Mouse (Mus musculus): Measurements from ENCODE around the gene Abca1. TPM values are rescaled to one million over a fixed set of nuclear protein-coding genes. Genes with fewer than 3 reads are reported as not detected.

Abca1 gene
- polyA plus RNA-seq, 1 experiment from 2014 or later, result 8.7 TPM

DNA sequence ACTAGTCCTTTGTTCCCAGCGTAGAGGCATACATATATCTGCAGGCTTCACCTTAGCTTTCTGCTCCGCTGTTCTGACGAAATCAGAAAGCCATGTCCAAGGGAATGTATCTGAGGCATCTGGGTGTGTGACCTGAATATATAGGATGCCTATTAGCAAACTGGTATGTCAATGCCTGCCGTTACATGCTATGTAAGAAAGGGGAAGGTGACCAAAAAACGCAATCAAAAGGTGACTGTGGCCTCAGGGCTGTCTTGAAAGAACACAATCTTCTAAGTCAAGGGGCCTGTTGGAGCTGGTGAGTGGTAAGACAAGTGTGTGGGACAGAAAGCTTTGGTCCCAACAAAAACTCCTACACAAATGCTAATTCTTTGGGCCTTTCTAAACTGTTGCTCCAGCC lies 28.2 kb downstream of the Abca1 start:
- H3K36me3 ChIP-seq, result peaks cover 15% of the 10 kb centered on the region
- no peaks in the 10 kb centered on the region for H3K4me1 ChIP-seq (replicated peaks)
- H3K27me3 ChIP-seq, result no peaks in the 10 kb centered on the region
- H3K27ac ChIP-seq, result no peak overlapping the region
- no peak overlapping the region for H3K4me3 ChIP-seq (replicated peaks)
- no peaks in the 10 kb centered on the region for H3K9me3 ChIP-seq
- ATAC-seq, result no peak
- WGBS, result 90% methylated on average over 5 of the region's 5 CpGs
- H3K4me2 ChIP-seq (replicated peaks), result no peak overlapping the region
- H3K9ac ChIP-seq (replicated peaks), result no peak overlapping the region

DNA sequence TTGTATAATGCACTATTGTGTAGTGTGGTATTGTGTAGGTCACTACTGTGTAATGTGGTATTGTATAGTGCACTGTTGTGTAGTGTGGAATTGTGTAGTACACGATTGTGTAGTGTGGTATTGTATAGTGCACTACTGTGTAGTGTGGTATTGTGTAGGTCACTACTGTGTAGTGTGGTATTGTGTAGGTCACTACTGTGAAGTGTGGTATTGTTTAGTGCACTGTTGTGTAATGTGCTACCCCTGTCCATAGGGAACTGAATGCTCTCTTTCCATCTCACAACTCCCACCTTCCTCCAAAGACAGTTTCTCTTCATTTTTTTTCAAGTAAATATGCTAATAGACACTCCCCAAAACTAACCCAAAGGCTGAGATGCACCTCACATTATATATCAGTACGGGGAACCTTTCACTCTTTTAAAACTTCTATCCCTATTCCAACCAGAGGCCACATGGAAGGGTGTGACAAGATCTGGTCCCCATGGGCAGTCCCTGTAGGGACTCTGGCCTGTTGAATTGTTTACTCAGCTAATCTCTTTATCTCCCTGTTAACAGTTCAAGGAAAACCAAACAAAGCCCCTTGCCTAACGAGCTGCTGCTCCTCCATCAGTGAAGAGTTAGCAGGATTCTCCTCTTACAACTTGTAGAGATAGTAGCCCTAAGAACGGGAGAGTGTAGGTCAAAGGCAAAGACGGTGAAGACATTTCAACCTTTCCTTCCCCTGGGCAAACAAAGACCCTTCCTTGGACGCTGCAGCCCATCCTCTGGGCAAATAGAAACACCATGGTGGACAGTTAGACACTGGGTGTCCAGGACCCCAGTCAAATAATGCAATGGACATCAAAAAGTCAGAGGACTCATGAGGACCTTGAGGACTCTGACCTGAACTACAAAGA lies 28.8 kb downstream of the Abca1 start:
- no peak for ATAC-seq
- no peak overlapping the region for H3K9ac ChIP-seq (replicated peaks)
- H3K36me3 ChIP-seq, result peaks cover 21% of the 10 kb centered on the region
- no peaks in the 10 kb centered on the region for H3K4me1 ChIP-seq (replicated peaks)
- no peak overlapping the region for H3K27ac ChIP-seq
- 56% methylated on average over 6 of the region's 6 CpGs for WGBS
- no peak overlapping the region for H3K4me3 ChIP-seq (replicated peaks)
- H3K27me3 ChIP-seq, result no peaks in the 10 kb centered on the region
- no peak overlapping the region for H3K4me2 ChIP-seq (replicated peaks)
- H3K9me3 ChIP-seq, result no peaks in the 10 kb centered on the region

DNA sequence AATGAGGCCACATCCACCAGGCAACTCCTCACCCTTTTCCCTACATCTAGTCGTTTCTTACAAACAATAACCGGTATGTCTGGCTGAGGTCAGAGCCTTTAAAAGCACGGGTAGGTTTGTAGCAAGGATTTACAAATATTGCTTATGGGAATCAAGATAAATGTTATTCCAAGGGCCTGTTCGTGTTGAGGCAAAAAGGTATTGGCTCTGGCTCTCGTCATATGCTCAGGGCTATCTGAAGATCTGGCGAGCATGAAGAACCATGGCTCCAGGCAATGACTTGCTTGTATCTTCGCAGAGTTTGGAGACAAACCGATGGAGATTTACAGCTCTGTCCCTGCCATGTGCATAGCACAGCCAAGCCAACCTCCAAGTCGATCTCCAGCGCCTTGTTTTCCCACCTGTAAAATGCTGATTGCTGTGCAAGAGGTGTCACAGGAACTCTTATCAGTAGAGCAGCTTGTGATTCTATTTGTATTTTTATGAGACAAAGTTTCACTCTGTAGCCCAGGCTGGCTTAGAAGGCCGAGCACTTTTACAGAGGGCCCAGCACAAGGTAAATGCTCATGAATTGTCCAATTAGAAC lies 29.9 kb downstream of the Abca1 start:
- Histone ChIP-seq H3K36me3 (peaks cover 21% of the 10 kb centered on the region), H3K4me3 (replicated peaks) (no peak overlapping the region), H3K4me1 (replicated peaks) (no peaks in the 10 kb centered on the region), H3K9me3 (no peaks in the 10 kb centered on the region), H3K27me3 (no peaks in the 10 kb centered on the region), H3K4me2 (replicated peaks) (no peak overlapping the region), H3K9ac (replicated peaks) (no peak overlapping the region), H3K27ac (no peak overlapping the region)
- WGBS, result 92% methylated on average over 11 of the region's 11 CpGs
- ATAC-seq, result no peak

DNA sequence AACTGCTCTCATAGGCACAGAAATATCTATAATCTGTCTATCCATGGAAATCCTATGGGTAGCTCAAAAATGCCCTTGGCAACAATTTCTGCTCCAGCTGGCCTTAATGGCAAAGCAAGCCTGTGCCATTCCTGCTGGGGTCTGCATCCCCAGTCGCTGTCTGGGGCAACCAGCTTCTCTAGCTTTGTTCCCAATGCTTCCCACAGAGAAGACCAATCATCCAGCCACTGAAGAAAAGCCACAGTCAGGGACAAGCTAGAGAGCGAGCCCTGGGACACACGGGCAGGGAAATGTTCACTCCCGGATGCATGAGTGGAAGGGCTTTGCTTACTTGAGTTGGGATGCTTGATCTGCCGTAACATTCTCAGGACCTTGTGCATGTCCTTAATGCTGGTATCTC lies 32.4 kb downstream of the Abca1 start:
- Histone ChIP-seq H3K4me2 (replicated peaks) (no peak overlapping the region), H3K4me1 (replicated peaks) (no peaks in the 10 kb centered on the region), H3K9ac (replicated peaks) (no peak overlapping the region), H3K27me3 (no peaks in the 10 kb centered on the region), H3K4me3 (replicated peaks) (no peak overlapping the region), H3K27ac (no peak overlapping the region), H3K36me3 (peaks cover 21% of the 10 kb centered on the region), H3K9me3 (no peaks in the 10 kb centered on the region)
- ATAC-seq, result no peak
- 83% methylated on average over 5 of the region's 5 CpGs for WGBS

DNA sequence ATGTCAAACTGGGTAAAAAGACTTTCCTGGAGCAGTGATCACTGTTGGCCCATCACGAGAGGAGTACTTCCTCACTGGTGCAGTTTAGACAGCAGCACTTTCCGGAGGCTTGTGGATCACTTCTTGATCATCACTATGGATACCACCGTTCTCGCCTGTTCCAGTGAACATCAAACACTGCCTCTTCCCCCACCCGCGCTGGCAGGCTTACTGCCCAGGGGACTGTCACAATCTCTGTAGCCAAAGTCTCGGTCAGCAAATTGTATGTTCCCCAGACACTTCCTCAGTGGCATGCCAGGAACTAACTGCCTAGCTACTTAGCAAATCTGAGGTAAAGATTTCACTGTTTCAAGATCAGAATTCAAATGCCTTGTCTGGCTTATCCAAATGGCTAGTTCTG lies 32.9 kb downstream of the Abca1 start:
- Histone ChIP-seq H3K9ac (replicated peaks) (no peak overlapping the region), H3K36me3 (peaks cover 21% of the 10 kb centered on the region), H3K4me1 (replicated peaks) (no peaks in the 10 kb centered on the region), H3K9me3 (no peaks in the 10 kb centered on the region), H3K4me2 (replicated peaks) (no peak overlapping the region), H3K27me3 (no peaks in the 10 kb centered on the region), H3K27ac (no peak overlapping the region), H3K4me3 (replicated peaks) (no peak overlapping the region)
- WGBS, result 97% methylated on average over 7 of the region's 7 CpGs
- no peak for ATAC-seq

DNA sequence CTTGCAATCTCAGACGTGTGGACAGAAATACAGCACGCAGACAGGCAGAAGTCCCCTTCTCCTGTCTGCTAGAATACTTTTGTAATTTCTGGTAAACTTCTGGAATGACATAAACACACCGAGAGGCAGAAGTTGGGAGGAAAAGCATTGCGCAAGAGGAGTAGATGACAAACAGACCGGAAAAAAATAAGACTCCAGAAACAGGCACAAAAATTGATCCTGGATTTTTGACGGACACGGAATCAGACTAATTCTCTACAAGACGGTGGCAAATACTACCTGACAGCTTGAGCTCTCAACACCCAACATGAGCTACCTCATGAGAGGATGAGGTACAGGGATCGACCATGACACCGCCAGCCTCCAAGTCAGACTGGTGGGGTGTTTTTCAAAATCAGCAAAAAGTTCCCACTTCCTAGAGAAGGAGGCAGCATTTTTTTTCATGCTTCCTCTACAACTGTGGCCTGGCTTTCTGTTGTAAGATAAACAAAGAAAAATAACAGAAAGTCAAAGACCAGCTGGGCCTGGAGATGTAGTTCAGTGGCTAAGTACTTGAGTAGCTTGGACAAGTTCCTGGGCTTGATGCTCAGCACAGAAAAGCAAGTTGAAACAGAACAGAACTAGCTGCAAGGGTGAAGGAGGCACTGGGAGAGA lies 34.7 kb downstream of the Abca1 start:
- Histone ChIP-seq H3K36me3 (peaks cover 21% of the 10 kb centered on the region), H3K9me3 (no peaks in the 10 kb centered on the region), H3K4me2 (replicated peaks) (no peak overlapping the region), H3K27me3 (no peaks in the 10 kb centered on the region), H3K4me3 (replicated peaks) (no peak overlapping the region), H3K9ac (replicated peaks) (no peak overlapping the region), H3K4me1 (replicated peaks) (no peaks in the 10 kb centered on the region), H3K27ac (no peak overlapping the region)
- 93% methylated on average over 10 of the region's 10 CpGs for WGBS
- ATAC-seq, result no peak

DNA sequence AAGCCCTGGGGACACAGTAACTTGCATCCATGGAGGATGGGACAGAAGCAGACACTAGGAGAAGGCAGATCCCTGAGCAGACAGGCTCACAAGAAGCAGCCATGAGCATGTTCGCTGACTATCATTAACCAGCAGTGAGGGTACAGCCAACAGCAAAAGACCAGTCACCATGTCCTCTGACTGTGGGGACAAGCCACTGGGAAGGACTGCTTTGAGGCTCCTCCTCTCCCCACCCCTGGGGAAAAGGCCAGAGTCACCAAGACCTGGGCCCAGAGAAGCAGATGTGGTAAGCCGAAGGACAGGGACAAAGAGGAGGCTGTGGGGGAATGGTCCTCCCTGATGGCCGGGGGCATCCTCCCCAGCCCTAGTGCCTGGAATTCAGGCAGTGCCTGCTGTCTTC lies 37.4 kb downstream of the Abca1 start:
- Histone ChIP-seq H3K4me2 (replicated peaks) (no peak overlapping the region), H3K27me3 (no peaks in the 10 kb centered on the region), H3K27ac (no peak overlapping the region), H3K36me3 (peaks cover 13% of the 10 kb centered on the region), H3K9me3 (no peaks in the 10 kb centered on the region), H3K9ac (replicated peaks) (no peak overlapping the region), H3K4me1 (replicated peaks) (no peaks in the 10 kb centered on the region), H3K4me3 (replicated peaks) (no peak overlapping the region)
- WGBS, result 84% methylated on average over 3 of the region's 3 CpGs
- no peak for ATAC-seq

DNA sequence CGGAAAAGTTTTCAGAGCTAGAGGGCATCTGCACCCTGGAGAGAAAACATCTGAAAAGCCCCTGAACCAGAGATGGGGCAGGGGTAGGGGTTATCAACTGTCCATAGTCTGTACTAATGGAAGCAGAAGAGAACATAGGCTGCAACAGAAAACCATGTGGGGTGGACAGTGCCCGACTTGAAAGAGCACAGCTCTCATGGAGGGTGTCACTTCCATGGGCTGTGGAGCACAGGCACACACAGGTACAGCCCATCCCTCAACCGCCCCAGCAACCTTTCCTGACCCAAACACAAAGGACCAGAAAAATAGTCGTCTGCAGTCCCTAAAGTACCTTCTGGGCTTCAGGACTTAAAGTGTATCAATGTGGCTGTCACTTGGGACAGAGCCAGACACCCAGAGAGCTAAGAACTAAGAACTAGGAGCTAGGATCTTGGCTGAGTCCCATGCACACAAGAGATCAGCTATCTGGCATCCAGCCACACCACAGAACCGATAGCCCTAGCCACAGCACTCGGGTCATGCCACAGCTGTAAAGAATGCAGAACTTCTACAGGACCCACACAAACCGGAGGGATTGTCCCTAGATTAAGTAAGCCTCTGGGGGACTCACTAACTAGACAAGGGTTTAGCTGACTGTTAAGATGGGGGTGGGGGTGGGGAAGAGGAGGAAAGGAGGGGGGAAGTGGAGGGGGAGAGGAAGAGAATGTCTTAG lies 38.0 kb downstream of the Abca1 start:
- Histone ChIP-seq H3K9me3 (no peaks in the 10 kb centered on the region), H3K9ac (replicated peaks) (no peak overlapping the region), H3K36me3 (peaks cover 6% of the 10 kb centered on the region), H3K27me3 (no peaks in the 10 kb centered on the region), H3K4me1 (replicated peaks) (0 out of 2 replicates have a peak, but pooled peaks cover 2% of the 10 kb centered on the region), H3K4me3 (replicated peaks) (no peak overlapping the region), H3K4me2 (replicated peaks) (no peak overlapping the region), H3K27ac (no peak overlapping the region)
- 65% methylated on average over 7 of the region's 7 CpGs for WGBS
- ATAC-seq, result no peak

DNA sequence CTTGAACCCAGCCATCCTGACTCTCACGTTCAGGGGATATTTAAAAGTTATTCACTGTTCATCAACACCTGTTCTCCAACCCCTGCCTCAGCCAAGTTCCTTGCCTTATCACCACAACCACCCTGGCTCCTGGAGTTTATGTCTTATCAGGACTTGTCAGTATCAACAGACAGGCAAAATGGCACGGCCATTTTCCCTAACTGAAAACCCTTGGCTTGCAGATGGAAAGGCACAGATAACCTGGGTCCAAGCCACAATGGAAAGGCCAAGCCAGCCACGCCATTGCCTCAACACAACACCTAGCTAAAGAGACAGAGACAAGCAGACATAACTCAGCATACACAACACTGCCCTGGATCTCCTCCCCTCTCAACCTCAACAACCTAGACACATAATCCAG lies 38.6 kb downstream of the Abca1 start:
- H3K27me3 ChIP-seq, result no peaks in the 10 kb centered on the region
- no peak overlapping the region for H3K4me2 ChIP-seq (replicated peaks)
- 0 out of 2 replicates have a peak, but pooled peaks cover under 1% of the 10 kb centered on the region for H3K36me3 ChIP-seq
- H3K4me3 ChIP-seq (replicated peaks), result no peak overlapping the region
- H3K9me3 ChIP-seq, result no peaks in the 10 kb centered on the region
- ATAC-seq, result no peak
- no peak overlapping the region for H3K27ac ChIP-seq
- no peak overlapping the region for H3K9ac ChIP-seq (replicated peaks)
- peaks cover 3% of the 10 kb centered on the region for H3K4me1 ChIP-seq (replicated peaks)
- WGBS, result 91% methylated on average over 3 of the region's 3 CpGs

DNA sequence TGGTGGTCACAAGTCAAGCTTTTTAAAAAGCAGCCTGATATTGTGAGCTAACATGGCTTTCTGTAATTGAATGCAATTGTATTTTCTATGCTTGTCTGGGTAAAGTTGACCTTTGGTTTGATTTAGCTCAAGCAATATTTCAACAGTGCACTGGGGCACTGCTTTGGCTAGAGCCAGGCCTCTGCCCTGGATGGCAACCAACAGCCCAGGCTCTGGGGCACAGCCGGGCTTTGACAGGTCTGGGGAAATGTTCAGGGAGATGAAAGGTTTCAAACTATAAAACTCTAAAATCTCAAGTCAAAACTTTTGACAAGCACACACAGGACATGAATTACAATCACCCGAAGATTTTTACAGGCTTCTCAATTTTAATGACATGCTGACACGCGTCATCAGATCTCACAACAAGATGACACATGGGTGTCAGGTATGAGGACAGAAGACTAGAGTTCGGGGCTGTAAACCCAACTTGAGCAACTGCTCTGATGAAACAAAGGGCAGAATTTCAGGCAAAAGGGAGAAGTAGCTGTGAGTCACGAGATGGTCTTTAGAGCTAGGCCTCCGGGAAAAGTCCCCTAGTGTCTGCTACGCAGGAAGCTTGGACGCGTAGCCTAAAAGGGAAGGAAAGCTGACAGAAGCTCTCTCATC lies 39.5 kb downstream of the Abca1 start:
- no peak for ATAC-seq
- H3K9ac ChIP-seq (replicated peaks), result no peak overlapping the region
- no peak overlapping the region for H3K4me2 ChIP-seq (replicated peaks)
- H3K27me3 ChIP-seq, result no peaks in the 10 kb centered on the region
- no peak overlapping the region for H3K27ac ChIP-seq
- H3K36me3 ChIP-seq, result no peaks in the 10 kb centered on the region
- H3K4me3 ChIP-seq (replicated peaks), result no peak overlapping the region
- WGBS, result 90% methylated on average over 10 of the region's 10 CpGs
- H3K4me1 ChIP-seq (replicated peaks), result peaks cover 9% of the 10 kb centered on the region
- H3K9me3 ChIP-seq, result no peaks in the 10 kb centered on the region

DNA sequence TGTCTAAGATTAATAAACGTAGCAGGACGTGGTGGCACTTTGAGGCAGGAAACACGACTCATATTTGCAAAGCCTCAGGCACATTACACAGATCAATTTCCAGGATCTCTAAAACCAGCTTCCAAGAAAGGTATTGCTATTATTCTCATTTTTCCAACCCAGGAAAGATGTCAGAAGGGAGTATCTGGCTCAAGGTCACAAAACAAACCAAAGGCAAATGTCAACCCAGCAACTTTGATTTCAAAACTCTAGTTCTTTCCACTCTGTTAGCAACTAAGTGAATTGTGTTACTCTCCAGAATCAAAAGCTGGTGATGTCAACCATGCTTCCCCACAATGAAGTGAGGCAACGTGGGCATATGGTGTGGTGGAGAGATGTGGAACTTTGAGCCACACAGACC lies 41.1 kb downstream of the Abca1 start:
- Histone ChIP-seq H3K4me3 (replicated peaks) (no peak overlapping the region), H3K27ac (no peak overlapping the region), H3K36me3 (0 out of 2 replicates have a peak, but pooled peaks cover under 1% of the 10 kb centered on the region), H3K9ac (replicated peaks) (no peak overlapping the region), H3K27me3 (no peaks in the 10 kb centered on the region), H3K4me1 (replicated peaks) (peaks cover 9% of the 10 kb centered on the region), H3K9me3 (no peaks in the 10 kb centered on the region), H3K4me2 (replicated peaks) (no peak overlapping the region)
- 81% methylated on average over 4 of the region's 4 CpGs for WGBS
- no peak for ATAC-seq
